Mouse (Mus musculus) thymus, adult 2 months (tissue): ENCODE data around the gene Atxn1.

Source experiments
- CTCF ChIP-seq: fragments of 200-500 bp; IDR thresholded peaks from 2 replicates; pipeline ENCODE4 v1.5.1; 2012; ENCODE audit warnings: mild to moderate bottlenecking, control low read depth, low read length, moderate library complexity, borderline replicate concordance; ENCODE audit not compliant: control insufficient read depth, poor library complexity, insufficient read depth; ENCODE audit errors: extremely low read depth
- POLR2A ChIP-seq: fragments of 200-500 bp; IDR thresholded peaks from 2 replicates; pipeline ENCODE4 v1.6.1; 2012; ENCODE audit warnings: mild to moderate bottlenecking, low read length, control low read depth, moderate library complexity; ENCODE audit not compliant: control insufficient read depth, poor library complexity, insufficient read depth; ENCODE audit errors: extremely low read depth

DNA sequence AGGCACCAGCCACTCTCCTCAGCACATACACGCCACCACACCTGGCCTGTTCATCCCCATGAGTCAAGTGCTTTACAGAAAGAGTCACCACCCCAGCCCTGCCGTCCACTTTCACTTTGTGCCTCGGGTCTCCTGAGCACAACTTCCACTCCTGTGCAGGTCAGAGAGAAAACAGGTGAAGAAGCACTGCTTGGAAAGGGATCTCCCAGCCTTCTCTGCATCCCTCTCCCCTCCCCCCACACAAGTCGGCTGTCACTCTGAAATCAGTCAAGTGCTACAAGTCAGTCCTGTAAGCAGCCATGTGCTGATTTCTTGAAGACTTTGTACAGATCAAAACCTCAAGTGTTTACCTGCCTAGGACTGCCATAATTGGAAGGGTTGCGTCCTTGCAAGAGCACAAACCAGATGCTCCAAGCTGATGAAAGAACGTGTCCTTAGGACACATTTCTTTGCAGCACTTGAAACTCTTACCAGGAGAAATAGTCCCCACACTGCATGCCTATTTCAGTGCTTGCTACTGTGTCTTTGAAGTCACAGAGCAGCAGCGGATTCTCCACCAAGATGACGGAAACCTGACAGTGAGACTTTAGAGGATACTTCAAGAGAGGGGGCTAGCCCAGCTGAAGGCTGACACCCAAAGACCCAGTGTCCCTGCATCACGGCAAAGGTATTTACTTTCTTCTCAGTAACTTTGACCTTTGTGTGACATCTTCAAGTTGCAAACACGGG is 58.2 kb downstream of the Atxn1 start:
- TF ChIP-seq POLR2A (0 out of 2 replicates have a peak, but pooled peaks have one; percentile 24), CTCF (no peak)
